Mouse (Mus musculus): ENCODE results near the gene Ttc39a.
"Not testable (repeated sequence)": the region's sequence is repeated elsewhere in the genome, so short reads cannot be mapped to it uniquely, and the experiment has no call there.

Gene Ttc39a

DNA sequence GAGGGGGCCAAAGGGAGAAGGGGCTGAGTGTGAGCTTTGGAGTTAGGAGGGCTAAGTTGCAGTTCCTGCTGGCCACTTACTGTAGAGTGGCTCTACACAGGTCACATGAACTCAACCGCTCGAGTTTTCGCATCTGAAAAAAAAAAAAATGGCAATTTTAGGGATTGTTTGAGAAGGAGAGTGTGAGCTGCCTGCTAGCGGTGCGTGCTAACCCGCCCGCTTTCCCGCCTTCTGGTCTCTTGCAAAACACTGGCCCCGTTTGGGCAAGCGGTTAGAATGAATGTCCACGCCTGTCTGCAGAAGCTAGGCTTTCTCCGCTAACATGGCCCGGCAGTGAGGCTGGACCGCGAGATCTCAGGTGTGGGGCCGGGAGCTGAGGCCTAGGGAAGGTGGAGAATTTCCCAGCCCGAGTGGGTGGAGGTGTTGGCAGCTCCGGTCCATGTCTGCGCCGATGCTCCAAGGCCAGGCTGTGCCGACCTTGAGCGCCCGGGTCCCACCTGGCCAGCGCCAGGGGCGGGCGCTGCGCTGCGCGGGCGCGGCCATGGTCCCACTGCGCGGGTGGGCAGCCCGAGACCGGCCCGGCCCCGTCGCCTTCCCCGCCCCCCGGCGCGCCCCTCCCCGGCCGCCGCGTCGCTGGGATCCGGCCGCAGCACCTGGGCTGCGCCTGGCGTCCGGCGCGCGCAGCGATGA, at the start of gene Ttc39a:
Ttc39a (plus strand) TSS at position 138 of the 690 bp plus-strand sequence.
- DNase-seq, result peak; percentile 74

DNA sequence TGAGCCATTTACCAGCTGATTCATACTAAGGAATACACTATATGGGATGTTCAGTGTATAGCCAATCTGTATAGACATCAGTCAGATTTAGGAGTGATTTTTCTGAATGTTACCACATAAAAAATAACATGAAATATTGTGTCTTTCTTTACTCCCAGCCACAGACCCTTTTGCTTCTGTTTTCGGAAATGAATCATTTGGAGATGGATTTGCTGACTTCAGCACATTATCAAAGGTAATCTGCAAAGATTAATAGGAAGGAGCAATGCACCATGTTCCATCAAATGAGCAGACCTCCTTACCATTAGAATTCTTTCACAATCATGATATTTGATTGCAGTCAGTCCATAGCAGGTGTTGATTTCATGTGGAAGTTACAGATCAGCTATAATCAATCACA, 28.3 kb upstream of the Ttc39a start:
- DNase-seq, result no peak

- DNase-seq, result peak; percentile 73
Measured at GRCm38 (mm10) chr4:109382457-109382856, 24.0 kb upstream of the Ttc39a start.

GRCm38 (mm10) chr4:109385599-109385998, 20.8 kb upstream of the Ttc39a start:
- DNase-seq, result no peak

GRCm38 (mm10) chr4:109393229-109393779, 13.1 kb upstream of the Ttc39a start:
- DNase-seq, result no peak

DNA sequence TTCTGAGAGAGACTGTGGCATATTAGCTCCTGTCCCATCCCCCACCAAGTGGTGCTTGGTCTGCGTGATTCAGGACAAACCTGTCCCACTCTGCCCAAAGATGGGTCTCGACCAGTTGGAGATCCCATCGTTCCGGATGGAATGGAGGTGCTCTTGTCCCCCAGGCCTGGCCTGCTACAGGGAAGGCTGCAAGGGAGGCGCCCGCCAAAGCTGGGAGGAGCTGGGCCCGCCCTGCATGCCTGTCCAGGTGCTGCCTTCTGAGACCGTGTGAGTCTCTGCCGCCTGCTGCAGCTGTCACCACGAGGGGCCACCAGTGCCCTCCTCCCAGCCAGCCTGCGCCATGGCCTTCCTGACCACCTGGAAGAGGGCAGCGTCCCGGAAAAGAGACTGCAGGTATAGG, 12.5 kb upstream of the Ttc39a start:
- peak; percentile 31 for DNase-seq

- no peak for DNase-seq
Measured at GRCm38 (mm10) chr4:109394314-109395074, 11.9 kb upstream of the Ttc39a start.

GRCm38 (mm10) chr4:109400366-109400980, 6.0 kb upstream of the Ttc39a start:
- DNase-seq, result no peak

DNA sequence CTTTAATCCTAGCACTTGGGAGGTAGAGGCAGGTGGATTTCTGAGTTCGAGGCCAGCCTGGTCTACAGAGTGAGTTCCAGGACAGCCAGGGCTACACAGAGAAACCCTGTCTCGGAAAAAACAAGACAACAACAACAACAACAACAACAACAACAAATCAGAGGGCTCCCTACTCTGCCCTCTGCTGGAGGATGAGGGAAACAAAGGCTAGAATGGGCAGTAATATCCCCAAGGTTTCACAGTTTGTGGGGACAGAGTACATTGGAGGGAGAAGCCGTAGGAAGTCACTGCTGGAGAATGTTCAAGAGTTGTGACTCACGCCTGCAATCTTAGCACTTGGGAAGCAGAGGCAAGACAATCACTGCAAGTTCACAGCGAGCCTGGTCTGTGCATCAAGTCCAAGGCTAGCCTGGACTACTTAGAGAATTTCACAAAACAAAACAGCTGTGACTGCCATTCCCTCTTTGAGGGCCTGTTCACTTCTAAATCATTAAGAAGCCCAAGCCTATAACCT, 5.2 kb upstream of the Ttc39a start:
- DNase-seq, result no peak

- not testable (repeated sequence) for DNase-seq
Measured at GRCm38 (mm10) chr4:109404908-109405307, 1.5 kb upstream of the Ttc39a start.

DNA sequence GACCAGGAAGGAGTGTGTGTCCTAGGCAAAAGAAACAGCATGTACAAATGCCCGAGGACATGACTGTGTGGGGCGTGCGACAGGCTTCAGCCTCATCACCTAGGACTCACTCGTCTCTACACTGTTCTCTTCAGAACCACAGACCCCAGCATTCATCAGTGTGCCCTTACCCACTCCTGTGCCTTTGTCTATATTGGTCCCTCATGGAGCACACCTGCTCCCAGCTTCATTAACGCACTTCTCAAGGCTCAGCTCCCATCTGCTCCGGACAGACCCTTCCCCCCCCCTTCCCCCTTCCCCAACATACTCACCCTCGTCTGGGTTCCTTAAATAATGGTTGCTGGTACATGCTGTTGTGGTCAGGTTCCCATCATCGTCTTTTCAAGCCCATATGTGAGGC, 1.0 kb upstream of the Ttc39a start:
- DNase-seq, result no peak

DNA sequence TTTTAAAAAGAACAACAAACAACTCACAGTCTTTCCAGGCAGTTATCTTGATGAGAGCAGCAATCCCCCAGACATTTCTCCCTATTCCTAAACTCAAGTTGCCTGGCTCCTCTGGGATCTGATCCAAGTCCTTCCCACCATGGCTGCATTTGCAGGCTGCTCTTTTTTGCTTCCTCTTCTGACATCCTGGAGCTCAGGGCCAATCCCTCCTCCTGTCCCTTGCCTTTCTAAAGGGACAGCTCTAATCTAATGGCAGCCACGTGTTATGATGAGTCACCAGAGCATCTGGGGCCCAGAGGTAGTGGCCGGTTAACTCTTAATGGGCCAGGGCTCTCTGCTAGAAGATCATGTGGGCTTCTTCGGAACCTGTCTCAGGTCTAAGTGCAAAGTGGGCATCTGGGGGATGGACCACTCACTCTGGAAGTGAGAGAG, 353 bp upstream of the Ttc39a start:
- DNase-seq, result peak; percentile 78

DNA sequence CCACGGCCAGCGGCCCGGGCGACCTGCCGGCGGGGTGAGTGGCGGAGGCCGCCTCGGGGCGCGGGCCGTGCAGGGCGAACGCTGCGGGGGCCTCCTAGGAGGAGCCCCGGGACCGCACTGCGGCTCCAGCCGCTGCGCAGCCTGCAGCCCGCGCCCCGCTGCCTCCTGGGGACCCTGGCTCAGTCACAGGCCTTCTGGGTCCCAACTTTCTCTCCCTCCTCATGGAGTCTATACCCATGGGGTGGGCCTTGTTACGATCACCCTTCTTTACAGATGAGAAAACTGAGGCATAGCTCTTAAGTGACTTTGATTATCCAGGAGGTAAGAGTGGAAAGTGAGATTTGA, 725 bp downstream of the Ttc39a start:
- DNase-seq, result peak; percentile 49

DNA sequence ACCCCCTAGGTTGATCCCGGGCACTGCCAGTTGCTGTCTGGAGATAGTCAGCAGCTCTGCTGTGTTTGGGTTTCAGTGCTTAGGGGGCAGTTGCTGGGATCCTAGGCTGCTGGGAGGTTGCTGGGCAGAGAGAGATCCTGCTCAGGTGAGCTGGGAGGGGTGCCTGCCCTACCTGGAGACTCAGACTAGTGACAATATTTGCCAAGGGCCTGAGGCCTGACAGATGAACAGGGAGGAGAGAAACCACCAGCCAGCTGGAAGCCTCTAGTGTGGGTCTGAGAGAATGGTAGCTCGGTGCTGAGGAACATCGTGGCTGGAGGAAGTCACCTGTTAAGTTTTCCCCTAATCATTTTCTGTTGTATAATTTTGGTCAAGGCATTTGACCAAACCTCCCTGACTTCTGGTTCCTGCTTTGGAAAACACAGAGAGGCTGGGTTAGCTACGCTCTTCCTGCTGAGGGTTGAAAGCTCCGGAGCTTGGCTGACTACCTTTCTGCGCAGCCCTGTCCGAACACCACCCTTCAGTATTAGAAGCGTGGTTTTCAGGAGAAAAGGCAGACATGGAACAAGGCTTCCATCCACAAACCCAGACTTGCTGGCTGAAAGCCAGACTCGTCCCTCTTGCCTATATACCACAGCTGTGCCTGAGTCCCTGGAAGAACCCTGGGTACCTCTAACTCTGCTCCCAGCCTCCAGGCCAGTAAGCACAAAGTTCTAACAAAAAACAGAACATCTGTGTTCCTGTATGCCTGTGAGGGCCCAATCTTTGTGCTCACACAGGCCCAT, 1.5 kb downstream of the Ttc39a start:
- peak; percentile 64 for DNase-seq

DNA sequence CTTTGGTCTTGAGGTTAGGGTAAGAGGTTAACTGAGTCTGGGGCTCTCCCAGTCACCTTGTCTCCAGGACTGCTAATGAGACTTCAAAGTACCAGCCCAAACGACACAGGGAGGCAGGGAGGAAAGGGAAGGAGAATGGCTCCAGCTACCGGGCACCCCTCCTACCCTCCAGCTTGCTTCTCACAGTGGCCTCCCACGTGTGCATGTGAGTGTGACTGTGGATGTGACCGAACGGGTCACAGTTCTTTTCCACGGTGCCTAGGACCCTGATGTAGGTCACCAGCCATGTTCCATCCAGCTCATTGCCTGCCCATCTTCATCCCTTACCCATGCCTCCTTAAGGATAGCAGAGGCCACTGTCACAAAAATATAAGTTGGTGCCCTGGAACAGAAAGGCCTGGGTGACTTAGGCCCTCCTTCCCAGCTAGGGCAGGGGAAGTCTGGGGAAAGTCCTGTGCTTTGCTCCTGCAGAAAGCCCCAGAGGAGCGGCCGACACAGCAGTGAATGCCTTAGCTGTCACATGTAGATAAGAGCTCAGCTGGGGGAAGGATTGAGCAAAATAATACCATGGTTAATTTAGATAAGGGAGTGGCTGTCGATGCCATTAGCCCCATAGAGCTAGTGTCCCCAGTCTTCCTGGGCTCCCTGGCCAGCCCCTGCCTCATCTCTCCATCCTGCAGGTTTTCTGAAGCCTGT, 4.4 kb downstream of the Ttc39a start:
- no peak for DNase-seq

GRCm38 (mm10) chr4:109411377-109411967, 5.0 kb downstream of the Ttc39a start:
- no peak for DNase-seq

DNA sequence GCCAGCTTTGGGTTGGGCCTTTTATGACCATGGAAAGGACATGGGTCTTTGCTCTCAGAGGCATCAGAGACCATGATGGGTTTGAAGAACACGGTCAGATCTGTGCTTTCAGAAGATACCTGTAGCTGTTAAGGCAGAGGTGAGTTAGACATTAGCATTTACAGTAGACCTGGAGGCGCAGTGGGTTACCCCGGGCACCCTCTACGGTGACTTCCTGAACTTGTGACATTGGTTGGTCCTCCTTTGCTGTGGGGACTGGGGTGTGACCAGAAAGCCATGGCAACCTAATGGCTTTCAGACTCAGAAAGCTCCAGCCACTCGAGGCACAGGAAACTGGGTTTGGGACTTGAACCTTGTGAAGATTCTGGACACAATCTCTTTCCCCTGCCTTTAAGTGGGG, 5.8 kb downstream of the Ttc39a start:
- no peak for DNase-seq

DNA sequence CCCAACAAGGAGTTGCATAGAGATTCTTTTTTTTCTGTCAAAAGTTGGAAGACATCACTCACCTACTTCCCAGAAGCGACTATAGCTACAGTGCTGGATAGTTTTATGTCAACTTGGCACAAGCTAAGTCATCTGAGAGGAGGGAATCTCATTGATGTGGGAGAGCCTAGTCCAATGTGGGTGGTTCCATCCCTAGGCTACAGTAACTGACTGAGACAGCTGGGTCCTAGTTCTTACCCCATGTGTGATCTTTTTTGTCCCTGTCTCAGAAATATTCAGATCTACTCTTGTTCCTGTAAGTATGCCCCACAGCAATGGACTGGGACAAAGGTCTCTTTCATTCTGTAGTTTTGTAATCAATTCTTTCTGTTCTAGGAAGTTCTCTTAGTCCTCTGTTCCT, 11.6 kb downstream of the Ttc39a start:
- no peak for DNase-seq

GRCm38 (mm10) chr4:109419017-109419416, 12.6 kb downstream of the Ttc39a start:
- no peak for DNase-seq

GRCm38 (mm10) chr4:109419563-109419962, 13.1 kb downstream of the Ttc39a start:
- DNase-seq, result no peak

DNA sequence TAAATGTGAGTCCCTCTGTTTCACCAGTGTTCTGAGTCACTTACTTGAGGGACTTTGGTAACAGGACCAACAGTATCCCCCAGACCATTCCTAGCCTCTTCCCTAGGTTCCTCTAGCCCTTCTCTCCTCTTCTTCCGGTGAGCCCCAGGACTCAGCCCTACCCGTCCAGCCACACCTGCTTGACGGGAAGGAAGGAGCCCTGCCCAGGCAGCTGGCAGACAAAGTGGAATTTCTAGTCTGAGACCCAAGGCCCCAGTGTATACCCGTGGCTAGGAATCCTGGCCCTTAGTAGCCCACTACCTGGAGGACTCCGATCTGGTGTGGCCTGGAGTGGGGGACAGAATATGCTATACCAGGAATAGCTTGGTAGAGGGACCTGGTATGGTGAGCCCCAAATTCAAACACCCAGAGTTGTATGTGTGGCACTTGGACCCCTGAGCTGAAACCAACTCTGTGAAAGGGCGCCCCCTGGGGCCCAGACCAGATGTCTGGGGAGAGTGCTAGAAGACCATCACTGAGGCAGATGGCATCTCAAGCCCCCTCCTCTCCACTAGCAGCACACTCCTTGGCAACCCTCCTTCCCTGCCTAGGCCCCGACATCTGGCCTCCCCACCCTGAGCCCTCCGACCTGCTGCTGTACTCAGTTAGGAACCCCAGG, 13.8 kb downstream of the Ttc39a start:
- no peak for DNase-seq
